Mouse (Mus musculus): ENCODE results near the gene Kif5a. TPM values are rescaled to one million over a fixed set of nuclear protein-coding genes. Genes with fewer than 3 reads are reported as not detected.

Gene Kif5a
- polyA plus RNA-seq, 1 experiment from 2014 or later: 1.2 TPM

DNA sequence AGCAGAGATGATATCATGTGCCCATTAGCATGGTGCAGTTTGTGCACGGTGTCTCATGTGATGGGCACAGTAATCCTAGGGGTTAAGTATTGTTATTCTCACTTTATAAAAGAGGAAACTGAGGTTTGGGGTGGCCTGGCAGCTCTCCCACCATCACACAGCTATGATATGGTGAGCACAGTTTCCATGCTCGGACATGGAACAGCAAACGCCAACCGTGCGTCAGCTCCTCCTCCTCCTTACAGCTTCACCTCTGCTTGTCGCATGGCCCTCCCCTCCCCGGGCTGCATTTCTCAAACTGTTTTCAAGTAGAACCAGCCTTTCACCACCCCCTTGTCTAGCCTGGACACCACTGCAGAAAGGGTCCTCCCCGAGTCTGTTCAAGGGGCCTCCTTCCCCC is 4.7 kb downstream of the Kif5a start:
- WGBS: 64% methylated on average over 8 of the region's 8 CpGs
- H3K27me3 ChIP-seq (ENCODE audit: control insufficient read depth, insufficient read depth, low read depth, low read length): peaks cover 15% of the 10 kb centered on the region
- H3K4me3 ChIP-seq (ENCODE audit: low read length): no peak overlapping the region
- H3K36me3 ChIP-seq (ENCODE audit: control insufficient read depth, insufficient read depth, low read length): no peaks in the 10 kb centered on the region
- H3K27ac ChIP-seq (ENCODE audit: low read length): no peak overlapping the region
- no peak overlapping the region for H3K9ac ChIP-seq (ENCODE audit: low read length)
- H3K4me1 ChIP-seq (replicated peaks; ENCODE audit: control insufficient read depth, insufficient read depth, low read length): peaks cover 7% of the 10 kb centered on the region
- H3K4me2 ChIP-seq (ENCODE audit: low read depth, low read length): no peak overlapping the region
- ATAC-seq (ENCODE audit: low read depth): no peak
- no peaks in the 10 kb centered on the region for H3K9me3 ChIP-seq (ENCODE audit: control insufficient read depth, low read length)

- H3K9me3 ChIP-seq (ENCODE audit: control insufficient read depth, low read length): no peaks in the 10 kb centered on the region
- H3K9ac ChIP-seq (ENCODE audit: low read length): no peak overlapping the region
- no peak overlapping the region for H3K4me3 ChIP-seq (ENCODE audit: low read length)
- H3K4me1 ChIP-seq (replicated peaks; ENCODE audit: control insufficient read depth, insufficient read depth, low read length): peaks cover 5% of the 10 kb centered on the region
- H3K4me2 ChIP-seq (ENCODE audit: low read depth, low read length): no peak overlapping the region
- H3K27me3 ChIP-seq (ENCODE audit: control insufficient read depth, insufficient read depth, low read depth, low read length): peaks cover 13% of the 10 kb centered on the region
- WGBS: 71% methylated on average over 6 of the region's 6 CpGs
- no peak for ATAC-seq (ENCODE audit: low read depth)
- no peak overlapping the region for H3K27ac ChIP-seq (ENCODE audit: low read length)
- no peaks in the 10 kb centered on the region for H3K36me3 ChIP-seq (ENCODE audit: control insufficient read depth, insufficient read depth, low read length)
Observed at GRCm38 (mm10) chr10:127257790-127258189, 5.4 kb downstream of the Kif5a start.

GRCm38 (mm10) chr10:127255625-127256345 is 7.4 kb downstream of the Kif5a start:
- H3K27ac ChIP-seq (ENCODE audit: low read length): no peak overlapping the region
- no peaks in the 10 kb centered on the region for H3K9me3 ChIP-seq (ENCODE audit: control insufficient read depth, low read length)
- no peak overlapping the region for H3K4me3 ChIP-seq (ENCODE audit: low read length)
- WGBS: 18% methylated on average over 14 of the region's 14 CpGs
- no peaks in the 10 kb centered on the region for H3K27me3 ChIP-seq (ENCODE audit: control insufficient read depth, insufficient read depth, low read depth, low read length)
- H3K9ac ChIP-seq (ENCODE audit: low read length): no peak overlapping the region
- ATAC-seq (ENCODE audit: low read depth): peak; percentile 82
- H3K36me3 ChIP-seq (ENCODE audit: control insufficient read depth, insufficient read depth, low read length): no peaks in the 10 kb centered on the region
- no peaks in the 10 kb centered on the region for H3K4me1 ChIP-seq (replicated peaks; ENCODE audit: control insufficient read depth, insufficient read depth, low read length)
- H3K4me2 ChIP-seq (ENCODE audit: low read depth, low read length): no peak overlapping the region; the same call in 1 of the 2 replicates

GRCm38 (mm10) chr10:127250810-127251209 is 12.3 kb downstream of the Kif5a start:
- 75% methylated on average over 5 of the region's 5 CpGs for WGBS
- ATAC-seq (ENCODE audit: low read depth): no peak

GRCm38 (mm10) chr10:127238241-127238824 is 24.8 kb downstream of the Kif5a start:
- 65% methylated on average over 18 of the region's 18 CpGs for WGBS
- Histone ChIP-seq H3K9me3 (ENCODE audit: control insufficient read depth, low read length) (no peaks in the 10 kb centered on the region), H3K27ac (ENCODE audit: low read length) (no peak overlapping the region), H3K9ac (ENCODE audit: low read length) (no peak overlapping the region), H3K4me1 (replicated peaks; ENCODE audit: control insufficient read depth, insufficient read depth, low read length) (no peaks in the 10 kb centered on the region), H3K27me3 (ENCODE audit: control insufficient read depth, insufficient read depth, low read depth, low read length) (no peaks in the 10 kb centered on the region), H3K4me2 (ENCODE audit: low read depth, low read length) (no peak overlapping the region), H3K4me3 (ENCODE audit: low read length) (no peak overlapping the region), H3K36me3 (ENCODE audit: control insufficient read depth, insufficient read depth, low read length) (no peaks in the 10 kb centered on the region)
- no peak for ATAC-seq (ENCODE audit: low read depth)

More at GRCm38 (mm10) chr10:127250810-127251209, 12.3 kb downstream of the Kif5a start:
- no peak overlapping the region for H3K27ac ChIP-seq (ENCODE audit: low read length)
- no peaks in the 10 kb centered on the region for H3K36me3 ChIP-seq (ENCODE audit: control insufficient read depth, insufficient read depth, low read length)
- H3K4me3 ChIP-seq (ENCODE audit: low read length): no peak overlapping the region
- no peaks in the 10 kb centered on the region for H3K27me3 ChIP-seq (ENCODE audit: control insufficient read depth, insufficient read depth, low read depth, low read length)
- H3K4me1 ChIP-seq (replicated peaks; ENCODE audit: control insufficient read depth, insufficient read depth, low read length): no peaks in the 10 kb centered on the region
- H3K9me3 ChIP-seq (ENCODE audit: control insufficient read depth, low read length): no peaks in the 10 kb centered on the region
- no peak overlapping the region for H3K9ac ChIP-seq (ENCODE audit: low read length)
- H3K4me2 ChIP-seq (ENCODE audit: low read depth, low read length): no peak overlapping the region

DNA sequence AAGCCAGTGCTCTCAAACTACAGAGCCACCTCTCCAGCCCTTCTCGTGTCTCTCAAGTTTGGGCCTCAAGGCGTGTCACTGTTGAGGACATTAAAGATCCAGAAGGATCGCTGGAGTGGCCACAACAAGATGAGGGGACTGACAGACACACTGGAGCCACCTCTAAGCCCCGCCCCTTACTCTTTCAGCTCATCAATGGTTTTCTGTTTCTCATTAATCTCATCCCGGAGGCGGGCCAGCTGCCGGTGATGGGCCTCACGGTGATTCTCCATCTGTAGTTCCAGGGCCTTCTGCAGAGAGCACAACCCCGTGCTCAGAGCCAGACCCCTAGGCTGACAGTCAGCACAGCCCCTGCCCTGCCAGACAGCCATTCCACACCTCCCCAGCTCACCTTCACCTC is 26.6 kb downstream of the Kif5a start:
- Histone ChIP-seq H3K9ac (ENCODE audit: low read length) (no peak overlapping the region), H3K27me3 (ENCODE audit: control insufficient read depth, insufficient read depth, low read depth, low read length) (no peaks in the 10 kb centered on the region), H3K4me2 (ENCODE audit: low read depth, low read length) (no peak overlapping the region), H3K4me3 (ENCODE audit: low read length) (no peak overlapping the region), H3K36me3 (ENCODE audit: control insufficient read depth, insufficient read depth, low read length) (no peaks in the 10 kb centered on the region), H3K9me3 (ENCODE audit: control insufficient read depth, low read length) (no peaks in the 10 kb centered on the region), H3K27ac (ENCODE audit: low read length) (no peak overlapping the region), H3K4me1 (replicated peaks; ENCODE audit: control insufficient read depth, insufficient read depth, low read length) (no peaks in the 10 kb centered on the region)
- 39% methylated on average over 9 of the region's 9 CpGs for WGBS
- no peak for ATAC-seq (ENCODE audit: low read depth)

DNA sequence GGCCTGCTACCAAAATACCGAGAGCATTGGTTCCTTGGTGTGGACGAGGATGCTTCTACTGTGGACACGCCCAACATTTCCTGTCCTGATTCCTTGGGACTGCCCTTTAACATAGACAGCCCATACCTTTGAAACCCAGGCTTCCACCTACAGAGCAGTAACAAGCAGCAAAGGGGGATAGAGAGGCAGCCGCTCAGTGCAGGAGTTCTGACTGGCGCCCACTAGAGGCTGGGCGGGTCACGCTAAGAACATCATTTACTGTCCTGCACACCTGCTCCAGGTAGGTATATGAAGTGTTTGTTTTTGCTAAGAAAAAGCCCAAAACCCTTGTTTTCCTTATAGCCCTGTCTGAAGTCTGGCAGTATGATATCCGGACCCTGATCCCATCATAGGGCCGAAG is 30.0 kb downstream of the Kif5a start:
- H3K27me3 ChIP-seq (ENCODE audit: control insufficient read depth, insufficient read depth, low read depth, low read length): no peaks in the 10 kb centered on the region
- no peak overlapping the region for H3K4me3 ChIP-seq (ENCODE audit: low read length)
- ATAC-seq (ENCODE audit: low read depth): no peak
- no peaks in the 10 kb centered on the region for H3K4me1 ChIP-seq (replicated peaks; ENCODE audit: control insufficient read depth, insufficient read depth, low read length)
- no peak overlapping the region for H3K4me2 ChIP-seq (ENCODE audit: low read depth, low read length)
- H3K27ac ChIP-seq (ENCODE audit: low read length): no peak overlapping the region
- no peaks in the 10 kb centered on the region for H3K9me3 ChIP-seq (ENCODE audit: control insufficient read depth, low read length)
- H3K9ac ChIP-seq (ENCODE audit: low read length): no peak overlapping the region
- H3K36me3 ChIP-seq (ENCODE audit: control insufficient read depth, insufficient read depth, low read length): no peaks in the 10 kb centered on the region
- WGBS: 74% methylated on average over 9 of the region's 9 CpGs

- no peak overlapping the region for H3K4me3 ChIP-seq (ENCODE audit: low read length)
- ATAC-seq (ENCODE audit: low read depth): no peak
- no peak overlapping the region for H3K4me2 ChIP-seq (ENCODE audit: low read depth, low read length)
- H3K9me3 ChIP-seq (ENCODE audit: control insufficient read depth, low read length): no peaks in the 10 kb centered on the region
- H3K36me3 ChIP-seq (ENCODE audit: control insufficient read depth, insufficient read depth, low read length): no peaks in the 10 kb centered on the region
- no peak overlapping the region for H3K27ac ChIP-seq (ENCODE audit: low read length)
- H3K4me1 ChIP-seq (replicated peaks; ENCODE audit: control insufficient read depth, insufficient read depth, low read length): no peaks in the 10 kb centered on the region
- WGBS: 77% methylated on average over 14 of the region's 14 CpGs
- no peak overlapping the region for H3K9ac ChIP-seq (ENCODE audit: low read length)
- no peaks in the 10 kb centered on the region for H3K27me3 ChIP-seq (ENCODE audit: control insufficient read depth, insufficient read depth, low read depth, low read length)
Observed at GRCm38 (mm10) chr10:127231741-127232140, 31.4 kb downstream of the Kif5a start.

- Histone ChIP-seq H3K4me1 (replicated peaks; ENCODE audit: control insufficient read depth, insufficient read depth, low read length) (no peaks in the 10 kb centered on the region), H3K9ac (ENCODE audit: low read length) (no peak overlapping the region), H3K4me3 (ENCODE audit: low read length) (no peak overlapping the region), H3K9me3 (ENCODE audit: control insufficient read depth, low read length) (no peaks in the 10 kb centered on the region), H3K27me3 (ENCODE audit: control insufficient read depth, insufficient read depth, low read depth, low read length) (no peaks in the 10 kb centered on the region), H3K27ac (ENCODE audit: low read length) (no peak overlapping the region), H3K36me3 (ENCODE audit: control insufficient read depth, insufficient read depth, low read length) (no peaks in the 10 kb centered on the region), H3K4me2 (ENCODE audit: low read depth, low read length) (no peak overlapping the region)
- no peak for ATAC-seq (ENCODE audit: low read depth)
- 74% methylated on average over 12 of the region's 12 CpGs for WGBS
Observed at GRCm38 (mm10) chr10:127230693-127231092, 32.5 kb downstream of the Kif5a start.
